Mouse (Mus musculus) heart, postnatal 0 days (tissue): ENCODE measurements around the gene Hspb9. TPM values are rescaled to one million over a fixed set of nuclear protein-coding genes. Genes with fewer than 3 reads are reported as not detected.

Experiments used
- ATAC-seq: fragments of 200-750 bp; cut with Nextera tagmentation; 2 replicates; pipeline ENCODE4 v1.8.0; 2017; ENCODE audit warnings: low read depth, moderate number of reproducible peaks, moderate library complexity; ENCODE audit not compliant: insufficient read depth
- DNase-seq: peaks from one replicate; pipeline ENCODE4 v3.0.0-alpha.2; 2016; ENCODE audit warnings: low spot score
- H3K27ac ChIP-seq: fragments of 300-500 bp; sonication (generic); 2 replicates; pipeline ENCODE4 v1.5.1; 2014; ENCODE audit warnings: low read depth, mild to moderate bottlenecking
- H3K27me3 ChIP-seq: fragments of 300-500 bp; sonication (generic); 2 replicates; pipeline ENCODE4 v1.6.1; 2014; ENCODE audit warnings: low read length, mixed read lengths; ENCODE audit not compliant: control insufficient read depth, insufficient read depth
- H3K36me3 ChIP-seq: fragments of 300-500 bp; sonication (generic); replicated peaks from 2 replicates; pipeline ENCODE4 v1.6.1; 2014; ENCODE audit warnings: low read length, mixed read lengths; ENCODE audit not compliant: control insufficient read depth, insufficient read depth
- H3K4me1 ChIP-seq: fragments of 300-500 bp; sonication (generic); 2 replicates; pipeline ENCODE4 v1.6.1; 2014; ENCODE audit warnings: antibody characterized with exemption; ENCODE audit not compliant: control insufficient read depth, insufficient read depth
- H3K4me2 ChIP-seq: fragments of 300-500 bp; sonication (generic); 2 replicates; pipeline ENCODE4 v1.6.1; 2014; ENCODE audit warnings: low read depth, mild to moderate bottlenecking, low read length, moderate library complexity
- H3K4me3 ChIP-seq: fragments of 300-500 bp; sonication (generic); 2 replicates; pipeline ENCODE4 v1.5.1; 2014; ENCODE audit warnings: low read depth, low read length
- H3K9ac ChIP-seq: fragments of 300-500 bp; sonication (generic); replicated peaks from 2 replicates; pipeline ENCODE4 v1.6.1; 2014; ENCODE audit warnings: low read depth, low read length, mixed read lengths
- H3K9me3 ChIP-seq: fragments of 300-500 bp; sonication (generic); replicated peaks from 2 replicates; pipeline ENCODE4 v1.6.1; 2016; ENCODE audit warnings: low read length; ENCODE audit not compliant: control insufficient read depth
- CTCF ChIP-seq: IDR thresholded peaks from 2 replicates; pipeline ENCODE4 v1.5.1; 2016; ENCODE audit warnings: antibody characterized with exemption, control low read depth, low read depth
- EP300 ChIP-seq: IDR thresholded peaks from 2 replicates; pipeline ENCODE4 v1.6.1; 2016; ENCODE audit warnings: antibody characterized with exemption, low read depth
- WGBS: fragments of 180-500 bp; shearing (Covaris S2); extraction: QIAGEN DNeasy Blood & Tissue Kit; methylation state at CpG from one replicate; pipeline ENCODE4 v1.1.7; 2014; 5-methylcytosine and 5-hydroxymethylcytosine counted together
- polyA plus RNA-seq: library from polyadenylated mRNA; unstranded; fragments of >200 nt; fragmentation: Nextera tagmentation; extraction: Ambion mirVana; gene quantifications from 2 replicates; pipeline ENCODE4 v1.2.1, GENCODE M21; 2015
- total RNA-seq: library from RNA; depleted of rRNA; stranded (reverse); fragments of >200 nt; gene quantifications from 2 replicates; pipeline ENCODE4 v1.2.3, GENCODE M21; 2014; ENCODE audit warnings: low replicate concordance

The Hspb9 gene
- total and polyA plus RNA-seq, 2 experiments from 2014 or later, result not detected

- Histone ChIP-seq H3K4me2 (peak within 1 kb of the TSS; percentile 85), H3K27me3 (no peaks in the 10 kb centered on the region), H3K4me1 (peaks cover 21% of the 10 kb centered on the region), H3K36me3 (peaks cover 7% of the 10 kb centered on the region; the same call in 1 of the 2 replicates), H3K4me3 (peak within 1 kb of the TSS; percentile 82), H3K9ac (peak within 1 kb of the TSS; percentile 91), H3K9me3 (no peaks in the 10 kb centered on the region), H3K27ac (peak within 1 kb of the TSS; percentile 76)
- DNase-seq, result peak; percentile 99
- peak; percentile 99 for ATAC-seq
- no peak for TF ChIP-seq CTCF
- no peak for TF ChIP-seq EP300
- under 1% methylated on average over 39 of the region's 39 CpGs for whole genome bisulfite sequencing
These were observed 24.5 kb downstream of the Hspb9 start, which contains the start of gene Rab5c for GRCm38 (mm10) chr11:100738066-100738604. Gene Rab5c (minus strand): TSS chr11:100738215.

GRCm38 (mm10) chr11:100738749-100739148, 25.1 kb downstream of the Hspb9 start:
- Histone ChIP-seq H3K36me3 (peaks cover 1% of the 10 kb centered on the region; the same call in 1 of the 2 replicates), H3K27me3 (no peaks in the 10 kb centered on the region), H3K4me1 (peaks cover 21% of the 10 kb centered on the region), H3K9me3 (no peaks in the 10 kb centered on the region), H3K4me3 (peak overlapping the region; percentile 82), H3K9ac (peak overlapping the region; percentile 46; the same call in 1 of the 2 replicates), H3K27ac (no peak overlapping the region), H3K4me2 (peak overlapping the region; percentile 64)
- 18% methylated on average over 5 of the region's 5 CpGs for WGBS
- no peak for ATAC-seq
- TF ChIP-seq CTCF (no peak), EP300 (no peak)
- no peak for DNase-seq

GRCm38 (mm10) chr11:100741348-100741747, 27.7 kb downstream of the Hspb9 start:
- 56% methylated on average over 6 of the region's 6 CpGs for WGBS
- Histone ChIP-seq H3K36me3 (no peaks in the 10 kb centered on the region), H3K27me3 (0 out of 2 replicates have a peak, but pooled peaks cover 4% of the 10 kb centered on the region), H3K27ac (no peak overlapping the region), H3K4me1 (peaks cover 11% of the 10 kb centered on the region), H3K4me3 (no peak overlapping the region), H3K9me3 (no peaks in the 10 kb centered on the region), H3K9ac (no peak overlapping the region), H3K4me2 (no peak overlapping the region)
- no peak for DNase-seq
- ATAC-seq, result no peak
- TF ChIP-seq CTCF (no peak), EP300 (no peak)

- H3K27ac ChIP-seq, result no peak overlapping the region
- no peak for DNase-seq
These were observed 31.4 kb downstream of the Hspb9 start for GRCm38 (mm10) chr11:100745085-100745484.

GRCm38 (mm10) chr11:100746546-100746945, 32.9 kb downstream of the Hspb9 start:
- Histone ChIP-seq H3K4me3 (no peak overlapping the region), H3K36me3 (no peaks in the 10 kb centered on the region), H3K9me3 (no peaks in the 10 kb centered on the region), H3K4me1 (no peaks in the 10 kb centered on the region), H3K4me2 (no peak overlapping the region), H3K27ac (no peak overlapping the region), H3K27me3 (peaks cover 28% of the 10 kb centered on the region), H3K9ac (no peak overlapping the region)
- DNase-seq (no peak), ATAC-seq (no peak)
- WGBS, result 65% methylated on average over 10 of the region's 10 CpGs
- no peak for TF ChIP-seq EP300
- TF ChIP-seq CTCF, result no peak

More at GRCm38 (mm10) chr11:100745085-100745484, 31.4 kb downstream of the Hspb9 start:
- H3K4me3 ChIP-seq, result no peak overlapping the region
- H3K9ac ChIP-seq, result no peak overlapping the region
- H3K4me2 ChIP-seq, result no peak overlapping the region
- TF ChIP-seq EP300 (no peak), CTCF (peak; percentile 60)
- no peaks in the 10 kb centered on the region for H3K36me3 ChIP-seq
- WGBS, result 11% methylated on average over 6 of the region's 6 CpGs
- H3K27me3 ChIP-seq, result peaks cover 24% of the 10 kb centered on the region
- H3K9me3 ChIP-seq, result no peaks in the 10 kb centered on the region
- H3K4me1 ChIP-seq, result no peaks in the 10 kb centered on the region
- peak; percentile 27; the same call in 1 of the 2 replicates for ATAC-seq

GRCm38 (mm10) chr11:100747114-100747513, 33.5 kb downstream of the Hspb9 start:
- Histone ChIP-seq H3K27me3 (peaks cover 28% of the 10 kb centered on the region), H3K9ac (no peak overlapping the region), H3K4me1 (no peaks in the 10 kb centered on the region), H3K4me3 (no peak overlapping the region), H3K27ac (no peak overlapping the region), H3K9me3 (no peaks in the 10 kb centered on the region), H3K36me3 (no peaks in the 10 kb centered on the region), H3K4me2 (no peak overlapping the region)
- WGBS, result 65% methylated on average over 5 of the region's 5 CpGs
- no peak for ATAC-seq
- no peak for DNase-seq
- TF ChIP-seq EP300, result no peak
- no peak for TF ChIP-seq CTCF
